Mouse (Mus musculus) cerebellum, adult 2 months (tissue): ENCODE measurements around the gene Plekho1. TPM values are rescaled to one million over a fixed set of nuclear protein-coding genes. Genes with fewer than 3 reads are reported as not detected.

ENCODE experiments used
- DNase-seq, 2 experiments: peaks; one replicate each; pipeline ENCODE4 v3.0.0; 2021
- H3K27ac ChIP-seq: fragments of 200-500 bp; 2 replicates; pipeline ENCODE4 v1.5.1; 2012; ENCODE audit warnings: low read length, control low read depth, inconsistent platforms; ENCODE audit not compliant: insufficient read depth
- H3K27me3 ChIP-seq: fragments of 200-500 bp; 2 replicates; pipeline ENCODE4 v1.6.1; 2012; ENCODE audit warnings: inconsistent platforms, mild to moderate bottlenecking, low read length, moderate library complexity; ENCODE audit not compliant: control insufficient read depth, insufficient read depth
- H3K4me1 ChIP-seq: fragments of 200-500 bp; 2 replicates; pipeline ENCODE4 v1.6.1; 2011; ENCODE audit warnings: low read length; ENCODE audit not compliant: control insufficient read depth, insufficient read depth
- H3K4me3 ChIP-seq: fragments of 200-500 bp; replicated peaks from 2 replicates; pipeline ENCODE3; 2011; ENCODE audit warnings: mild to moderate bottlenecking, low read depth, low read length, control low read depth; ENCODE audit not compliant: insufficient read depth
- CTCF ChIP-seq: fragments of 200-500 bp; IDR thresholded peaks from 2 replicates; pipeline ENCODE4 v1.5.1; 2011; ENCODE audit warnings: low read depth, mild to moderate bottlenecking, control low read depth, low read length, moderate library complexity, borderline replicate concordance; ENCODE audit not compliant: insufficient read depth
- POLR2A ChIP-seq: fragments of 200-500 bp; IDR thresholded peaks from 2 replicates; pipeline ENCODE4 v1.6.1; 2011; ENCODE audit warnings: low read length, control low read depth, borderline replicate concordance; ENCODE audit not compliant: insufficient read depth
- WGBS: fragments of 180-500 bp; shearing (Covaris S2); methylation state at CpG from one replicate; pipeline ENCODE4 v1.1.7; 2018; 5-methylcytosine and 5-hydroxymethylcytosine counted together
- polyA plus RNA-seq: library from polyadenylated mRNA; depleted of rRNA; stranded (reverse); fragments of >200 nt; gene quantifications from 2 replicates; pipeline ENCODE4 v1.2.3, GENCODE M21; 2012

The Plekho1 gene
- polyA plus RNA-seq, 1 experiment: 155 TPM

DNA sequence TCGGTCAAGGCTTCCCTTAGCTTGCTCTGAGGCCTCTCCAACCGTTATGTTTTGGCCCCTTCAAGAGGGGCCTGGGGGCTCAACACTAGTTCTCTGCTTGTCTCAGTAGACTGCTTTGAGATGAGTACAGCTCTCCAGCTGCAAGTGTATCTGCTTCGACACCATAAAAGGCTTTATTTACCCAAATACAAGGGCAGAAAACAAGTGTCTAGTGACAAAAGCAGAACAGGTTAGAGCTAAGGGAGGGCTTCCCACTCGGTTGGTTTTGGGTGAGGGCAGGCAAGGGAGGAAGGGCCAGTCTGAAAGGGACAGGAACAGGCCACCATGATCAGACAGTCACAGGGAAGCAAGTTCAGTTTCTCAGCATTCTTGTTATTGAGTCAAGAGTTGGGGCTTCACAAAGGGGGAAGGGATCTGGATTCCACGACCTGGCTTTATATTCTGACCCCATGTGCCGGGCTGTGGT lies 1.4 kb downstream of the Plekho1 start:
- peak; percentile 27; the same call in 1 of the 2 replicates for TF ChIP-seq POLR2A
- TF ChIP-seq CTCF: no peak
- Histone ChIP-seq H3K4me1 (peaks cover 28% of the 10 kb centered on the region), H3K4me3 (peak overlapping the region; percentile 88), H3K27me3 (no peaks in the 10 kb centered on the region), H3K27ac (peak overlapping the region; percentile 92)
- 3% methylated on average over 6 of the region's 6 CpGs for WGBS
- DNase-seq: peak; percentile 53 to 64

DNA sequence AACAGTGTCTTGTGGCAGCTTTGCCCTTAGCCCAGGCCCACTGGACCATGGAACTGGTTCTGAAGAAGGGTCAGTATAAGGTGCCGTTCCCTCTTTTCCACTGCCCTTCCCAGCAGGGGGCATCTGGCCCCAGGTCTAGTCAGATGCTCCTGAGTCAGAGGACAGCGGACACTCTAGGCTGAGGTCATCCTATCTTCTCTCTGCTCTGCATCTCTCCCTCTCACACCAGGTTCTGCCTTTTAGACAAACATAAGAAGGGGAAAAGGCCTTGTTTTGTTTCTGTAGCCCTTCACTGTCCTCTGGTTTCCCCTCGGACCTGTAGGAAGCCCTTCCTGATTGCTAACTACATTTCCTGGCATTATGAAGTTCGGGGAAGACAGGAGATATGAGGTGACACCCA lies 1.9 kb downstream of the Plekho1 start:
- peaks cover 34% of the 10 kb centered on the region for H3K4me1 ChIP-seq
- peak overlapping the region; percentile 88 for H3K4me3 ChIP-seq
- WGBS: 4% methylated on average over 4 of the region's 4 CpGs
- TF ChIP-seq CTCF (no peak), POLR2A (peak; percentile 51; the same call in 1 of the 2 replicates)
- H3K27me3 ChIP-seq: no peaks in the 10 kb centered on the region
- DNase-seq: peak; percentile 80 to 84
- peak overlapping the region; percentile 92 for H3K27ac ChIP-seq

DNA sequence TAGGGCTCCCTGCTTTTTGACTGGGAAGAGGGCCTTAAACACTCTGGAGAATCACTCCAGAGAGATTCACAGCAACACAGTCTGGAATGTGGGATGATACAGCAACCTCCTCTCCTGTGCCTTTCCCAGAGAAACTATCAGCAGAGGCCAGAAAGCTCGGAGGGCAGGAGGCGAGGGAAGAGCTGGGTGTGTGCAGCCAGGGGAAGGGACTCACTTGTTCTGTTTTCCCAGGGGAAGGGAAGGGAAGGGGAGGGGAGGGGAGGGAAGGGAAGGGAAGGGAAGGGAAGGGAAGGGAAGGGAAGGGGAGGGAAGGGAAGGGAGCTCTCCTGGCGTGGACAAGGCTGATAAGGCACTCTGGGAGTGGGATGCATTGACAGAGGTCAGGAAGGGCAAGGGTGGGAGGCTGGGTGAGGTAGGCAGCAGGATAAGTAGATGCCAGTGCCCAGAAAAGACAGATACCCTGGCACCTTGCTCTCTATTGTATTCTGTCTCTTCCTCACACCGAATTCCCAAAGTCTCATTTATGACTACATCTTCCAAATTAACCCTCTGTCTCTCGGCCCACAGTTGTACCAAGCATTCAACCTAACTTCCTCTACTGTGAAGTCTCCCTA lies 2.7 kb downstream of the Plekho1 start:
- Histone ChIP-seq H3K4me1 (peaks cover 31% of the 10 kb centered on the region), H3K27ac (peak overlapping the region; percentile 92), H3K4me3 (peak overlapping the region; percentile 88), H3K27me3 (no peaks in the 10 kb centered on the region)
- TF ChIP-seq CTCF: no peak
- TF ChIP-seq POLR2A: no peak
- no peak for DNase-seq
- 7% methylated on average over 5 of the region's 5 CpGs for WGBS

DNA sequence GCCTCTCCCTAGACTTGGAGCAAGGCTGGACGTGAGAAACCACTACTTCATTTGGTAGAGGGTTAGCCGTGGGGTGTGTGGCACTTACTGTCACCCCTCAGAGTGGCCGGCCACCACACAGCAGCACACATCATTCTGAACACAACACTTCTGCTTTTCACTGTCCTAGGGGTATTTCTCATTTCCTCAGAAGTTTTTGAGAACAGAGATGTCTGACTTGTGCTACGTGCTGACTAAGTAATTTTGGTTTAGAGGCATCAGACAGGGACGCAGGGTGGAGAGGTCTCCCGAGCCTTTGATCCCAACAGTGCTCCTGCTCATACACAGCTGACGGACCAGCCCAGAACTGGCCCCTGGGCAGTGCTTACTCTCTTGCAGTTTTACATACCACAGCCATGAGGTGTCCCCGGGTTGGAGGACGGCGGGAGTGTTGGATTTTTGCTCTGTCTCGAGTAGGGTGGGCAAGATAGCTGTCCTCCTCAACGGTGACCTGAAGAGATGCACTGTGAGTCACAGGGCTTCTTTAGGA lies 5.3 kb downstream of the Plekho1 start:
- H3K4me3 ChIP-seq: no peak overlapping the region
- TF ChIP-seq POLR2A (no peak), CTCF (no peak)
- no peak for DNase-seq
- H3K27me3 ChIP-seq: no peaks in the 10 kb centered on the region
- 84% methylated on average over 12 of the region's 12 CpGs for WGBS
- H3K4me1 ChIP-seq: peaks cover 39% of the 10 kb centered on the region
- no peak overlapping the region for H3K27ac ChIP-seq

DNA sequence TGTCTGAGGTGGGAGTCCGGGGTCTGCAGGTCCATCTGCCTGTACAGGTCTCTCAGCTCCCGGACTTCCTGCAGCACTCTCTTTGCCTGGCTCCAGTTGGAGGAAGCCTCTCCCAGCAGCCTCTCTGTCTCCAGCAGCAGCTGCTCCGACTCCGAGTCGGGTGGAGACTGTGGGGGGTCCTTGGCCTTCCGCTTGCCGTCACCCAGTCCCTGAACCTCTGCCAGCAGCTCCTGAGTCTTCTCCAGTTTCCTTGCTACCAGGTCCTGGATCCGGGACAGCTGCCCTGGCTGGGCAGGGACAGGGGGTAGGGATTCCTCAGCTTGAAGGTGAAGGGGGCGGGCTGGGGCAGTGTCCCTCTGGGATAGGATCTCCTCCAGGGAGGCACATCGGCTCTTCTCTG lies 6.8 kb downstream of the Plekho1 start:
- 4% methylated on average over 10 of the region's 10 CpGs for whole genome bisulfite sequencing
- H3K27ac ChIP-seq: peak overlapping the region; percentile 26
- peaks cover 45% of the 10 kb centered on the region for H3K4me1 ChIP-seq
- peak; percentile 78 to 82 for DNase-seq
- TF ChIP-seq CTCF (no peak), POLR2A (no peak)
- no peak overlapping the region for H3K4me3 ChIP-seq
- no peaks in the 10 kb centered on the region for H3K27me3 ChIP-seq

DNA sequence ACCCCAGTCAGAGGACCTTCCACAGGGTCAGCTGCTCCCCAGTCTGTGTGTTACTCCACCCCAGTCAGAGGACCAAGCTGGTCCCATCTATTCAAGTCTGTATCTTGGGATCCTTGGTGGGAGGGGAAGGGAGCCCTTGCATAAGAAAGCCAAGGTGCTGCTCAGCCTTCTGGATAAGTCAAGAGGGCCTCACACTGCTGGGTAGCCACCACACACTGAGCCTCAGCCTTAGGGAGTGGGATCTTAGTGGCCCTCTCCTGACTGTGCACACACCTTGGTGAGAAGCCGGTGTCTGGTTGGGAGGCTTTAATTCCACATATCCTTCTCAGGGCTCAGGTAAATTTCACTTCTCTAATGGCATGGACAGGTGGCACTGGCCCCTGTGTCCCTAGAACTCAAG lies 7.7 kb downstream of the Plekho1 start:
- Histone ChIP-seq H3K4me1 (peaks cover 42% of the 10 kb centered on the region), H3K27me3 (no peaks in the 10 kb centered on the region), H3K4me3 (no peak overlapping the region), H3K27ac (no peak overlapping the region)
- TF ChIP-seq POLR2A: no peak
- TF ChIP-seq CTCF: no peak
- 93% methylated on average over 1 of the region's 1 CpGs for WGBS
- no peak for DNase-seq

DNA sequence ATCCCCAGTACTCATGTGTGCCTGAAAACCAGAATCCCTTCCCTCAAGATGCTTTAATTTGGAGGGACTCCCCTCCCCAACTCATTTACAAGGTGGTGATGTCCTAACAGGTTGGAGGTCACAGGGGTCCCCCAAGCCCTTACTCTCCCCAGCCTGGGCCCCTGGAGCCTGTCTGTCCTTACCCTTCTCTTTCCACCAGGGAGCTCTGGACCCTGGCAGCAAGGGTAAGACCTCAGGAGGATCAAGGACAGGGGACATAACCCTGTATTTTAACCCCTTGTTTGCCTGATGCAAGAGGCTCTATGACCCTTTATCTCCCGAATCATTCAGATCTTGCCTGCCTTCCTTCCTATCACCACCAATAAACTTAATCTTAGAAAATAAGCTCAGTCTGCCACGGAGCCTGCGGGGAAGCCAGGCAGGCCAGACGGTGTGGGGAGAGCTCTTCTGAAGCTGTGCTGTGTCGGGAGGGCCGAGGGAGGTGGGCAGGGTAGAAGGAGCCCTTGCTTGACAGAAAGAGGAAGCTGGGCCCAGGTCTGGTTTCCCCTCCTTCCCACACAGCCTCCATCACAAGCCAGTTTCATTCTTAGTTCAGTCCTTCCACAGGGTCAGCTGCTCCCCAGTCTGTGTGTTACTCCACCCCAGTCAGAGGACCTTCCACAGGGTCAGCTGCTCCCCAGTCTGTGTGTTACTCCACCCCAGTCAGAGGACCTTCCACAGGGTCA lies 8.3 kb downstream of the Plekho1 start:
- DNase-seq: no peak
- 66% methylated on average over 6 of the region's 6 CpGs for WGBS
- Histone ChIP-seq H3K27me3 (no peaks in the 10 kb centered on the region), H3K4me1 (peaks cover 38% of the 10 kb centered on the region), H3K27ac (no peak overlapping the region), H3K4me3 (no peak overlapping the region)
- TF ChIP-seq POLR2A (0 out of 2 replicates have a peak, but pooled peaks have one; percentile 10), CTCF (no peak)
